Mouse (Mus musculus) forebrain, embryonic 14.5 days (tissue): Measurements from ENCODE around the gene Ppp1r7. TPM values are rescaled to one million over a fixed set of nuclear protein-coding genes. Genes with fewer than 3 reads are reported as not detected.
"Not testable (repeated sequence)": the region's sequence is repeated elsewhere in the genome, so short reads cannot be mapped to it uniquely, and the experiment has no call there.

Experiments used
- ATAC-seq: fragments of 200-750 bp; cut with Nextera tagmentation; 2 replicates; pipeline ENCODE4 v1.8.0; 2017; ENCODE audit warnings: mild to moderate bottlenecking, moderate library complexity
- DNase-seq: peaks from one replicate; pipeline ENCODE4 v3.0.0-alpha.2; 2015; ENCODE audit warnings: low spot score
- H3K27ac ChIP-seq: fragments of 300-500 bp; sonication (generic); 2 replicates; pipeline ENCODE4 v1.5.1; 2014; ENCODE audit warnings: low read depth, mild to moderate bottlenecking, control low read depth, low read length, moderate library complexity
- H3K27me3 ChIP-seq: fragments of 300-500 bp; sonication (generic); replicated peaks from 2 replicates; pipeline ENCODE4 v1.6.1; 2014; ENCODE audit warnings: low read length, control low read depth, mixed read lengths; ENCODE audit not compliant: control insufficient read depth, insufficient read depth
- H3K36me3 ChIP-seq: fragments of 300-500 bp; sonication (generic); 2 replicates; pipeline ENCODE4 v1.6.1; 2014; ENCODE audit warnings: low read length, control low read depth; ENCODE audit not compliant: control insufficient read depth, insufficient read depth
- H3K4me1 ChIP-seq: fragments of 300-500 bp; sonication (generic); 2 replicates; pipeline ENCODE4 v1.6.1; 2014; ENCODE audit warnings: antibody characterized with exemption, low read length, control low read depth; ENCODE audit not compliant: control insufficient read depth, insufficient read depth
- H3K4me2 ChIP-seq: fragments of 300-500 bp; sonication (generic); 2 replicates; pipeline ENCODE4 v1.6.1; 2014; ENCODE audit warnings: mild to moderate bottlenecking, control low read depth, low read length
- H3K4me3 ChIP-seq: fragments of 300-500 bp; sonication (generic); 2 replicates; pipeline ENCODE4 v1.5.1; 2014; ENCODE audit warnings: low read depth, low read length, control low read depth
- H3K9ac ChIP-seq: fragments of 300-500 bp; sonication (generic); 2 replicates; pipeline ENCODE4 v1.6.1; 2014; ENCODE audit warnings: mild to moderate bottlenecking, low read length, control low read depth, moderate library complexity
- H3K9me3 ChIP-seq: fragments of 300-500 bp; sonication (generic); replicated peaks from 2 replicates; pipeline ENCODE4 v1.6.1; 2016; ENCODE audit warnings: low read length, control low read depth, mixed read lengths; ENCODE audit not compliant: control insufficient read depth
- WGBS: fragments of 180-500 bp; shearing (Covaris S2); extraction: QIAGEN DNeasy Blood & Tissue Kit; methylation state at CpG from one replicate; pipeline ENCODE4 v1.1.7; 2014; 5-methylcytosine and 5-hydroxymethylcytosine counted together
- polyA plus RNA-seq: library from polyadenylated mRNA; unstranded; fragments of >200 nt; fragmentation: Nextera tagmentation; extraction: Ambion mirVana; gene quantifications from 2 replicates; pipeline ENCODE4 v1.2.1, GENCODE M21; 2014

Ppp1r7 gene
- polyA plus RNA-seq: 48.9 and 62.4 TPM in 2 replicates

- Histone ChIP-seq H3K9me3 (no peaks in the 10 kb centered on the region), H3K4me3 (peak within 1 kb of the TSS; percentile 96), H3K27ac (peak within 1 kb of the TSS; percentile 63; the same call in 1 of the 2 replicates), H3K9ac (peak within 1 kb of the TSS; percentile 86), H3K36me3 (peaks cover 18% of the 10 kb centered on the region), H3K4me2 (peak within 1 kb of the TSS; percentile 89), H3K27me3 (no peaks in the 10 kb centered on the region), H3K4me1 (peaks cover 9% of the 10 kb centered on the region)
- peak; percentile 98 for DNase-seq
- WGBS: under 1% methylated on average over 58 of the region's 63 CpGs
- peak; percentile 95 for ATAC-seq
These were observed at the start of gene Ppp1r7, which contains the start of gene Pask for GRCm38 (mm10) chr1:93342648-93343503. Ppp1r7 (plus strand) TSS chr1:93342854. Pask (minus strand) TSS chr1:93343482.

GRCm38 (mm10) chr1:93294491-93294890 lies 48.2 kb upstream of the Ppp1r7 start:
- not testable (repeated sequence) for H3K9ac ChIP-seq, H3K27ac ChIP-seq, H3K4me3 ChIP-seq, H3K4me2 ChIP-seq, H3K9me3 ChIP-seq, H3K4me1 ChIP-seq, H3K27me3 ChIP-seq, DNase-seq, ATAC-seq
- 75% methylated on average over 3 of the region's 3 CpGs for WGBS
- peaks cover 38% of the 10 kb centered on the region for H3K36me3 ChIP-seq

DNA sequence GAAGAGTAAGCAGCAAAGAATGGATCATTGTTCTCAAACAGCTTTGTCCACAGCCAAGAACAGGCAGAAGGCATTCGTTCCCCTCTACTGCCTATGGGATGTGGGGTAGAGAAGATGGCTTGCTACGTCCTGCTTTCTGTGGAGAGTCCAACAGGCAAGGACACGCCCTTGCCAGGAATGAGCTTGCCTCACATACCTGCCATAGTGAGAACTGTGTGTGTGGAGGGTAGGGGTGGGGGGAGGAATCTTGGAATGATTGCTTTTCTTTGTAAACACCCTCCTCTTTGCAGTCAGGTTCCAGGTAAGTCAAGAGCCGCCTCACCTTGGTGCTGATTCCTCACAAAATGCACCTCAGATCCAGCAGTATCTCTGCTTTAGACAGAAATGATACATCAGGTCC lies 42.9 kb upstream of the Ppp1r7 start:
- no peak overlapping the region for H3K4me2 ChIP-seq
- H3K27me3 ChIP-seq: no peaks in the 10 kb centered on the region
- no peak overlapping the region for H3K27ac ChIP-seq
- 89% methylated on average over 4 of the region's 4 CpGs for WGBS
- H3K9me3 ChIP-seq: no peaks in the 10 kb centered on the region
- peaks cover 82% of the 10 kb centered on the region for H3K36me3 ChIP-seq
- no peak overlapping the region for H3K4me3 ChIP-seq
- peaks cover 2% of the 10 kb centered on the region; the same call in 1 of the 2 replicates for H3K4me1 ChIP-seq
- H3K9ac ChIP-seq: no peak overlapping the region
- ATAC-seq (no peak), DNase-seq (no peak)

DNA sequence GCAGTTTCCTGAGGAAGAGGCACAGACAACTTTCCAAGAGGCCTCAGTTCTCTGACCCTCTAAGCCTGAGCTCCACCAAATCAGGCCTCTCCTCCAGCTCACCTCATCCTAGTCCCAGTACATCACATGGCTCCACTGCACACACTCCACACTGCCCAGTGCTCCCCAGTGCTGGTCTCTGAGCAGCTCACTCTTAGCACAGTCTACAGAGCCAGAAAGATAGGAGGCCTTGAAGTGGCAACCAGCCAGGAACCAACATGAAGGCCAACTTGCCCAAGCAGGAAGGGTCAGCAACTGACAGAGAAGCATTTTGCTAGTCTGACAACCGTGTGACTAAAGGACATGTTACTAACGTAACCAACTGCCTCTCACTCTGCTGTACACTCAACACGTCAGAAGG lies 42.1 kb upstream of the Ppp1r7 start:
- Histone ChIP-seq H3K27me3 (no peaks in the 10 kb centered on the region), H3K36me3 (peaks cover 80% of the 10 kb centered on the region), H3K4me1 (peaks cover 6% of the 10 kb centered on the region), H3K27ac (no peak overlapping the region), H3K4me3 (no peak overlapping the region), H3K9me3 (no peaks in the 10 kb centered on the region), H3K9ac (no peak overlapping the region), H3K4me2 (no peak overlapping the region)
- no peak for ATAC-seq
- no peak for DNase-seq
- WGBS: 87% methylated on average over 3 of the region's 3 CpGs

DNA sequence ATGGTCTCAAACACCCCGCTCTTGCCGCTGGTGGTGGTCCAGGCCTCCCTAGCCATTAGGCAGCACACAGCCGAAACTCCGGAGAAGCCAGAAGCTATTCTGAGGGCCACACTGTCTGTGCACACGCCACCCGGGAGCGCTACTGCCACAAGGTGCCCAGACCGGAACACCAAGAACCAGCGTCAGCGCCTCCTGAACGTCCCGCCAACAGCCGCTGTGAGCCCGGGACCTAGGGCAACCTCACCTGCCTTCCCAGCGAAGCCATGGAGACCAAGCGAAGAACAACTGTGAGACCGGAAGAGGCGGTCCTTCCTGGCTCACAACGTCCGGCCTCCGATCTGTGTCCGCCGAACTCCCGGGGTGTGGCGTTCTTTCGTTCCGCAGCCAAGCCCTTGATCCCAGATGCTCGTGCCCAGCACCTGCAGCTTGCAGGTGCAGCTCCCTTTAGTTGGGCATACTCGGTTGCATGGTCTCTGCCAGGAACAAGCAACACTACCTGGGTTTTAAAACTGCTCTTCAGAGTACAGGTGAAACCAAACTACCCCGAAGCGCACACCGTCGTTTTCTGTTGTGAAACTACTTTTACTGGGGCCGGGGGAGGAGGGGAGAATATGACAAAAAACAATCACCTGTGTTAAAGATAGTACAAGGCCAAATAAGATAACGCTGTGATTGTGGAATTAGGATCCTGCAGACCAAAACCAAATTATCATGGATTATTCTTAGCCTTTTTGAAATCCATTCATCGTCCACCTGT lies 36.9 kb upstream of the Ppp1r7 start, which contains the start of gene Mterf4:
Mterf4 (minus strand) TSS at position 335 of the 757 bp plus-strand sequence.
- Histone ChIP-seq H3K9me3 (no peaks in the 10 kb centered on the region), H3K4me1 (peaks cover 6% of the 10 kb centered on the region), H3K36me3 (peaks cover 44% of the 10 kb centered on the region), H3K4me3 (peak within 1 kb of the TSS; percentile 75), H3K4me2 (peak within 1 kb of the TSS; percentile 73), H3K27me3 (no peaks in the 10 kb centered on the region), H3K9ac (peak within 1 kb of the TSS; percentile 84), H3K27ac (no peak within 1 kb of the TSS)
- peak; percentile 96 for ATAC-seq
- WGBS: 7% methylated on average over 36 of the region's 36 CpGs
- DNase-seq: peak; percentile 89

- 90% methylated on average over 6 of the region's 6 CpGs for WGBS
- ATAC-seq (no peak), DNase-seq (no peak)
- Histone ChIP-seq H3K27ac (no peak overlapping the region), H3K4me1 (no peaks in the 10 kb centered on the region), H3K9ac (no peak overlapping the region), H3K9me3 (no peaks in the 10 kb centered on the region), H3K4me3 (no peak overlapping the region), H3K4me2 (no peak overlapping the region), H3K36me3 (peaks cover 70% of the 10 kb centered on the region), H3K27me3 (no peaks in the 10 kb centered on the region)
These were observed 18.7 kb upstream of the Ppp1r7 start for GRCm38 (mm10) chr1:93323973-93324372.

GRCm38 (mm10) chr1:93326446-93326845 lies 16.2 kb upstream of the Ppp1r7 start:
- DNase-seq: no peak
- Histone ChIP-seq H3K9ac (no peak overlapping the region), H3K4me1 (no peaks in the 10 kb centered on the region), H3K27me3 (no peaks in the 10 kb centered on the region), H3K27ac (no peak overlapping the region), H3K4me2 (no peak overlapping the region), H3K4me3 (no peak overlapping the region), H3K9me3 (no peaks in the 10 kb centered on the region), H3K36me3 (peaks cover 55% of the 10 kb centered on the region)
- WGBS: 90% methylated on average over 3 of the region's 3 CpGs
- ATAC-seq: no peak

- H3K27ac ChIP-seq: no peak overlapping the region
- H3K4me1 ChIP-seq: no peaks in the 10 kb centered on the region
- DNase-seq (no peak), ATAC-seq (no peak)
- no peaks in the 10 kb centered on the region for H3K27me3 ChIP-seq
- 77% methylated on average over 2 of the region's 2 CpGs for WGBS
- no peaks in the 10 kb centered on the region for H3K9me3 ChIP-seq
- H3K4me3 ChIP-seq: no peak overlapping the region
- H3K36me3 ChIP-seq: peaks cover 21% of the 10 kb centered on the region; the same call in 1 of the 2 replicates
- no peak overlapping the region for H3K9ac ChIP-seq
- no peak overlapping the region for H3K4me2 ChIP-seq
These were observed 8.0 kb upstream of the Ppp1r7 start for GRCm38 (mm10) chr1:93334621-93335020.
